Mouse (Mus musculus): ENCODE results near the gene Ptpa. TPM values are rescaled to one million over a fixed set of nuclear protein-coding genes. Genes with fewer than 3 reads are reported as not detected.

The Ptpa gene
- polyA plus RNA-seq, 1 experiment from 2014 or later: 131 TPM

DNA sequence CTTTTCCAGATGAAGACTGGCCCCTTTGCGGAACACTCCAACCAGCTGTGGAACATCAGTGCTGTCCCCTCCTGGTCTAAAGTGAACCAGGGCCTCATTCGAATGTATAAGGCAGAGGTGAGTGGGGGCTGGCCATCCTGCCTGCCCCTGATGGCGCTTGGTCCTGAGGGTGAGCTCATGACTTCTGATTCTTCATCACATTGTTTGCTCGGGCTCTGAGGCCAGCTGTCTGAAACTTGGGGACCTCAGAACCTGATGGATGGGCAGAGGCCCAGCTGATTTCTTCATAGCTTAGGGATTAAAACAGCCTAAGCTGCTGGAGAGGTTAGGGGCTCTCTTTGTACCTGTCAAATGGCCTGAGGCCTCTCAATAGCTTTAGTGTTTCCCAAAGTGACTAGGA, 27.4 kb downstream of the Ptpa start:
- no peak for DNase-seq (ENCODE audit: low spot score)
- Histone ChIP-seq H3K27me3 (ENCODE audit: insufficient read depth, low read length) (no peaks in the 10 kb centered on the region), H3K27ac (peak overlapping the region; percentile 98), H3K4me2 (ENCODE audit: low read length) (peak overlapping the region; percentile 54), H3K9me3 (replicated peaks; ENCODE audit: low read length) (no peaks in the 10 kb centered on the region), H3K36me3 (ENCODE audit: insufficient read depth, low read length) (peaks cover 25% of the 10 kb centered on the region), H3K4me1 (replicated peaks; ENCODE audit: insufficient read depth, low read length) (peaks cover 54% of the 10 kb centered on the region), H3K9ac (ENCODE audit: low read depth, low read length) (no peak overlapping the region), H3K4me3 (replicated peaks; ENCODE audit: low read depth, low read length) (no peak overlapping the region)
- TF ChIP-seq CTCF (IDR thresholded peaks at IDR 0.05; ENCODE audit: low read depth): 0 out of 2 replicates have a peak, but pooled peaks have one; percentile 11
- 36% methylated on average over 4 of the region's 4 CpGs for WGBS
- ATAC-seq (replicated peaks; ENCODE audit: low FRiP score, low read depth): no peak

DNA sequence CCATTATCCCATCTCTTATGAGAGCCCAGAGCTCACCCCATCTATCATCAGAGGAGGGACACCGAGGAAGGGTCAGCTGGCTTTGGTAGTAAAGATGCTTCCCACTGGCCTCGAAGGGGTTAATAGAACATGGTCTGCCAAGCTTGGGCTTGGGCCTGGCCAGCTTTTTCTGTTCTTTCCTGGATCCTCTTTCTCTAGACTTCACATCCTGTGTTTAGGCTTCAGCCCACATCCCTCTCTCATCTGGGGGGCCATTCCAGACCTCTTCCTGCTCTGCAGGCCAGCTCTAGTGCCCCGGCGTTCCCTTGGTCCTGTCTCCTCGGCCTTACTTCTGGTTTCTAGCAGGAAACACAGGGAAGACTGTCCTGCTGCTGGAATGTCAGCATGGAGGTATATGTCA, 28.2 kb downstream of the Ptpa start:
- ATAC-seq (replicated peaks; ENCODE audit: low FRiP score, low read depth) (no peak), DNase-seq (ENCODE audit: low spot score) (no peak)
- H3K36me3 ChIP-seq (ENCODE audit: insufficient read depth, low read length): peaks cover 19% of the 10 kb centered on the region
- H3K4me3 ChIP-seq (replicated peaks; ENCODE audit: low read depth, low read length): no peak overlapping the region
- H3K4me2 ChIP-seq (ENCODE audit: low read length): no peak overlapping the region
- H3K9ac ChIP-seq (ENCODE audit: low read depth, low read length): no peak overlapping the region
- H3K27me3 ChIP-seq (ENCODE audit: insufficient read depth, low read length): no peaks in the 10 kb centered on the region
- H3K4me1 ChIP-seq (replicated peaks; ENCODE audit: insufficient read depth, low read length): peaks cover 54% of the 10 kb centered on the region
- no peaks in the 10 kb centered on the region for H3K9me3 ChIP-seq (replicated peaks; ENCODE audit: low read length)
- H3K27ac ChIP-seq: peak overlapping the region; percentile 98
- no peak for TF ChIP-seq CTCF (IDR thresholded peaks at IDR 0.05; ENCODE audit: low read depth)
- WGBS: 57% methylated on average over 5 of the region's 5 CpGs

DNA sequence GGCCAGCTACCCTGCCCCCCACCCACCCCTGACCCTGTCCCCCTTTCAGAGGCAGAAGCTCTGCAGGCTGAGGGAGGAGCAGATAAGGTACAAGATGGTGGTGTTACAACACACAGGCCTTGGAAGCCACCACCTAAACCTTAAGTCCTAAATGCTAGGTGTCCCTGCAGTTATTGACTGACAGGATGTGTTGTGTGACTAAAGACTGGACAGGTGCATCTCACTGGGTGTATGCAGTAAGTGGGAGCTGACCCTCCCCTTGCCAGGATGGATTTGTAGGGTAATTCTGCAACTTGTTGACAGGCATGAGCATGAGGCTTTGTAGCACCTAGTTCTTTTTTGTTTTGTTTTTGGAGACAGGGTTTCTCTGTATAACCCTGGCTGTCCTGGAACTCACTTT, 28.6 kb downstream of the Ptpa start:
- no peak for TF ChIP-seq CTCF (IDR thresholded peaks at IDR 0.05; ENCODE audit: low read depth)
- no peak for DNase-seq (ENCODE audit: low spot score)
- no peak for ATAC-seq (replicated peaks; ENCODE audit: low FRiP score, low read depth)
- Histone ChIP-seq H3K27ac (peak overlapping the region; percentile 98), H3K9ac (ENCODE audit: low read depth, low read length) (no peak overlapping the region), H3K4me3 (replicated peaks; ENCODE audit: low read depth, low read length) (no peak overlapping the region), H3K9me3 (replicated peaks; ENCODE audit: low read length) (no peaks in the 10 kb centered on the region), H3K36me3 (ENCODE audit: insufficient read depth, low read length) (peaks cover 19% of the 10 kb centered on the region), H3K4me1 (replicated peaks; ENCODE audit: insufficient read depth, low read length) (peaks cover 54% of the 10 kb centered on the region), H3K27me3 (ENCODE audit: insufficient read depth, low read length) (no peaks in the 10 kb centered on the region), H3K4me2 (ENCODE audit: low read length) (no peak overlapping the region)

DNA sequence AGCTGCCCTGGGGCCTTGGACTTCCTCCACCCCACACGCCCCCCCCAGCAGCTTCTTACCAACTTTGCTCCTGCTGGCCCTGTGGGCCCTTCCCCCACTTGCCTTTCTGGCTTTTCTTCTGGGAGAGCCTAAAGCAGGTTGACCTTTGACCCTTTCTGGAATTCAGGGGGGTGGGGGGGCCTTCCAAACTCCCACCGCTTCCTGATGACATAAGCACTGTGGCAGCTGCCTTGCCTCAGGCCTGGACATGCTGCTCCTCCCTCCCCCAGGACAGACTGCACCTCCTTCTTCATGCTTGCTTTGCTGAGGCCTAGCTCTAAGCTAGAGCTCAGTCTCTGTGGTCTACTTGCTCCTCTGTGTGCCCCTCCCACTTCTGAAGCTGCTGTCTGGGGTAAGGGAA, 29.5 kb downstream of the Ptpa start:
- peak overlapping the region; percentile 51 for H3K9ac ChIP-seq (ENCODE audit: low read depth, low read length)
- H3K27ac ChIP-seq: peak overlapping the region; percentile 98
- no peak overlapping the region for H3K4me2 ChIP-seq (ENCODE audit: low read length)
- DNase-seq (ENCODE audit: low spot score) (peak; percentile 93), ATAC-seq (replicated peaks; ENCODE audit: low FRiP score, low read depth) (peak; percentile 72)
- no peak for TF ChIP-seq CTCF (IDR thresholded peaks at IDR 0.05; ENCODE audit: low read depth)
- 42% methylated on average over 2 of the region's 2 CpGs for WGBS
- H3K4me3 ChIP-seq (replicated peaks; ENCODE audit: low read depth, low read length): no peak overlapping the region
- H3K27me3 ChIP-seq (ENCODE audit: insufficient read depth, low read length): no peaks in the 10 kb centered on the region
- peaks cover 23% of the 10 kb centered on the region for H3K36me3 ChIP-seq (ENCODE audit: insufficient read depth, low read length)
- no peaks in the 10 kb centered on the region for H3K9me3 ChIP-seq (replicated peaks; ENCODE audit: low read length)
- peaks cover 54% of the 10 kb centered on the region for H3K4me1 ChIP-seq (replicated peaks; ENCODE audit: insufficient read depth, low read length)

DNA sequence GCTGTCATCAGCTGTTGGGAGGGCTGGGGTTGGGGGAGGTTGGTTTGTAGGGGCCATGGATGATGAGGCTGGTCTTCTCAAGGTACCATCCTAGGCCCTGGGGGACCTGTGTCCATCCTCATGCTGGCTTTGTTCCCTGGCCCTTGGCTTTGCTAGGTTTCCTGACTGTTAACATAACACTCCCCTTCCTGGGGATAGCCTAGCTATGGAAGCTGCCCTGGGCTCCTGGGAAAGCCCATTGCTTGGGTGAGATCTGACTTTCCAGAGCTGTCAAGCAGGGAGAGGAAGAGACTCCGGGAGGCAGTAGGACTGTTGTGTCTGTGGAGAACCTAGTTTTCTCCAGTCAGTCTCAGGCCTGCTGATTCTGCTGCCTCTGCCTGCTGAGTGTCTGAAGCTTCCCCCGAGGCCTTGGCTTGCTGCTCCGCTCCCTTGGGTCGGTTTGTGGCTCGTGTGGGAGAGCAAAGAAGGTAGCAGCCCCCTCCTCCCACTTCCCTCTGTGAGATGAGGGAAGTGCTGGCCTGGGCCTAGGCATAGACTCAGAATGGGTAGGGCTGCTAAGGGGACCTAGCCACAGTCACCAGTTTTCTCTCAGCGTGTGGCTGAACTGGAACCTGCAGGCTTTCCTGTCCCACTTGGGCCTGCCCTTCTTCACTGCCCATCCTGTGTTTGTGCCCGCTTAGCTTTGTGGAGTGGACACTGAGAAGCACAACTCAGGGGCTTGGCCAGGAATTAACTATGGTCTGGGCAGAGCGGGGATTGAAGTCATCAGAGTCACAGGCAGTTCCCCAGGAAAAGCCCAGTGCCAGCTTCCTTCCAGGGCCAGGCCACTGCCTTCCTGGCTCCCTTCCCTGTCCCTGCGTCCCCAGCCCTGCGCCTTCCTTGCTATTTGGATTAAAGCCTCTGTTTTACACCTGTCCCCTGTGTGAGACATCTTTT, 31.3 kb downstream of the Ptpa start:
- peak overlapping the region; percentile 98; the same call in 1 of the 2 replicates for H3K27ac ChIP-seq
- H3K4me1 ChIP-seq (replicated peaks; ENCODE audit: insufficient read depth, low read length): peaks cover 39% of the 10 kb centered on the region
- no peak for TF ChIP-seq CTCF (IDR thresholded peaks at IDR 0.05; ENCODE audit: low read depth)
- H3K9ac ChIP-seq (ENCODE audit: low read depth, low read length): no peak overlapping the region
- no peaks in the 10 kb centered on the region for H3K27me3 ChIP-seq (ENCODE audit: insufficient read depth, low read length)
- no peak for DNase-seq (ENCODE audit: low spot score)
- H3K36me3 ChIP-seq (ENCODE audit: insufficient read depth, low read length): peaks cover 27% of the 10 kb centered on the region
- no peak overlapping the region for H3K4me3 ChIP-seq (replicated peaks; ENCODE audit: low read depth, low read length)
- ATAC-seq (replicated peaks; ENCODE audit: low FRiP score, low read depth): no peak
- H3K9me3 ChIP-seq (replicated peaks; ENCODE audit: low read length): no peaks in the 10 kb centered on the region
- H3K4me2 ChIP-seq (ENCODE audit: low read length): no peak overlapping the region
- WGBS: 61% methylated on average over 10 of the region's 10 CpGs

DNA sequence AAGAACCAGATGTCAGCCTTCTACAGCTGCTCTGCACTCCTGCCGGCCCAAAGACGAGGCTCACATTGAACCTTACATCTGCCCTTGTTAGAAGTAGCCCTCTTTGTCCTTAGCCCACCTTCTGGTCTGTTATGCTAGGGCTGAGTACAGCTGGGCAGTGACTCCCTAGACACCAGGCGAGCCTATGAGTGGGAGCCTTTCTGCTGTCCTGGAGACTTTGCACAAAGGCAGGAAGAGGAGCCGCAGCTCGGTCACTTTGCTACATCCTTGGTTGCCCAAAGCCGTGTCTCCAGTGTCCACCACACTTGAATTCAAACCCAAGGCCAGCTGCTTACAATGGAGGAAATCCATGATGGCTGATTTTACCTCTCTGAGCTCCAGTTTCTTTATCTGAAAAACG, 32.5 kb downstream of the Ptpa start:
- DNase-seq (ENCODE audit: low spot score) (no peak), ATAC-seq (replicated peaks; ENCODE audit: low FRiP score, low read depth) (no peak)
- Histone ChIP-seq H3K9me3 (replicated peaks; ENCODE audit: low read length) (no peaks in the 10 kb centered on the region), H3K4me2 (ENCODE audit: low read length) (no peak overlapping the region), H3K9ac (ENCODE audit: low read depth, low read length) (no peak overlapping the region), H3K36me3 (ENCODE audit: insufficient read depth, low read length) (peaks cover 22% of the 10 kb centered on the region), H3K4me1 (replicated peaks; ENCODE audit: insufficient read depth, low read length) (peaks cover 27% of the 10 kb centered on the region), H3K4me3 (replicated peaks; ENCODE audit: low read depth, low read length) (no peak overlapping the region), H3K27me3 (ENCODE audit: insufficient read depth, low read length) (no peaks in the 10 kb centered on the region), H3K27ac (peak overlapping the region; percentile 31; the same call in 1 of the 2 replicates)
- no peak for TF ChIP-seq CTCF (IDR thresholded peaks at IDR 0.05; ENCODE audit: low read depth)
- WGBS: 83% methylated on average over 7 of the region's 7 CpGs

All from kidney, postnatal 0 days (tissue).